In the genomic region with DNA sequence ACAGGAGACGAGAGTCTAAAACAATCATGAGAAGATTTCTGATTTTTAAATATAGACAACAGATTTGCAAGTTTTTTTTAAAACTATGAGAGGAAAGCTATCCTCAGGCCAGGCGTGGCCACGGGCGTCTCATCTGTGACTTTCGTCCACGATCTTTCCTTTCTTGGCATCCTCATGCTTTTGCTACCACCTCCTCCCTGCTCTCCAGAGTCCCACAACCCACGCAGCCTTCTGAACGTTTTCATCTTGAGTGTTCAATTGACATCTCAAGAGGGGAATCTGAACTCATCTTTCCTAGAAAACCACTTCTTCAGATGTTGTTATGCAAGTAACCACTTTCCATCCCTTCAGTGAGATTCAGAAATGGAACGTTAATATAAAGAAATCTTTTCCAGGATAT, we compare ENCODE assay signal across 22 mouse cellular contexts.
DNase-seq lines count a peak whose midpoint lies in the region; ATAC-seq and TF ChIP-seq lines count a peak whose summit lies in the region.
"Had no signal": no experiment of that assay in that cellular context is flagged by ENCODE, and none has a peak within 500 bp of the region (broad histone marks: within the 10 kb centered on the region; RNA-seq: fewer than 3 reads in every experiment).

No protein-coding gene starts in this region.

- H3K9me3 ChIP-seq in liver, postnatal 0 days (ENCODE audit: low read length), result no peaks in the 10 kb centered on the region

- no peak overlapping the region for H3K4me3 ChIP-seq in liver, postnatal 0 days (ENCODE audit: low read depth, low read length)

- no peaks in the 10 kb centered on the region for H3K4me1 ChIP-seq in liver, postnatal 0 days (ENCODE audit: insufficient read depth)

- no peaks in the 10 kb centered on the region for H3K36me3 ChIP-seq in liver, postnatal 0 days (replicated peaks; ENCODE audit: insufficient read depth, low read length)
- H3K36me3 ChIP-seq: G1E had no signal

- TF ChIP-seq EP300 in liver, postnatal 0 days (IDR thresholded peaks at IDR 0.05; ENCODE audit: low read depth), result no peak

- no peaks in the 10 kb centered on the region for H3K27me3 ChIP-seq in liver, postnatal 0 days (ENCODE audit: insufficient read depth, low read length)
- H3K27me3 ChIP-seq: CH12.LX, Patski had no signal

- H3K9ac ChIP-seq in liver, postnatal 0 days (replicated peaks), result no peak overlapping the region

- TF ChIP-seq CTCF in liver, postnatal 0 days (IDR thresholded peaks at IDR 0.05; ENCODE audit: low read depth), result no peak

- no peak for DNase-seq in frontal cortex, postnatal 25 days (ENCODE audit: low spot score in 2 of 2)
- DNase-seq in brain, adult 2 months (ENCODE audit: low read depth, low spot score), result peak; percentile 53
- peak; percentile 34 for DNase-seq in telencephalon, adult 2 months (ENCODE audit: low read depth, low spot score)
- no peak for DNase-seq in liver, postnatal 0 days
- no peak for DNase-seq in urinary bladder, adult 2 months (ENCODE audit: low spot score)
- DNase-seq: adrenal gland, adult 2 months; adrenal gland, adult 8-10 months; adrenal gland, postnatal 10 days; adrenal gland, postnatal 14 days; adrenal gland, postnatal 25 days; adrenal gland, postnatal 36 days; B cell, adult 2 months; cerebellum, adult 11 months; cerebellum, adult 11-12 months; cerebellum, adult 18-20 months; cerebellum, adult 2 months had no signal

- WGBS in liver, postnatal 0 days (ENCODE audit: insufficient replicate concordance), result 77% methylated on average over 9 of the region's 9 CpGs

- peak; percentile 69 for ATAC-seq in frontal cortex, adult (ENCODE audit: low TSS enrichment)
- ATAC-seq in liver, postnatal 0 days, result no peak
- ATAC-seq: activated CD4-positive, CD25-positive, alpha-beta regulatory T cell, adult 4 months; CD4-positive, CD25-positive, alpha-beta regulatory T cell, adult 4 months; Patski had no signal

- no peak overlapping the region for H3K27ac ChIP-seq in liver, postnatal 0 days (ENCODE audit: low read depth)

- H3K4me2 ChIP-seq in liver, postnatal 0 days (ENCODE audit: low read depth, low read length), result no peak overlapping the region

Comparison
In these comparisons a context has a peak if more than half of its experiments do, and no peak if none do; other contexts are left out.
1. DNase-seq: peak in brain, adult 2 months (single experiment) and telencephalon, adult 2 months (single experiment); none in frontal cortex, postnatal 25 days (0 of 2), liver, postnatal 0 days (single experiment) and urinary bladder, adult 2 months (single experiment).